Mouse (Mus musculus): ENCODE measurements around the gene Tmem202. TPM values are rescaled to one million over a fixed set of nuclear protein-coding genes. Genes with fewer than 3 reads are reported as not detected.

Tmem202 gene
- polyA plus RNA-seq, 1 experiment from 2014 or later = not detected

DNA sequence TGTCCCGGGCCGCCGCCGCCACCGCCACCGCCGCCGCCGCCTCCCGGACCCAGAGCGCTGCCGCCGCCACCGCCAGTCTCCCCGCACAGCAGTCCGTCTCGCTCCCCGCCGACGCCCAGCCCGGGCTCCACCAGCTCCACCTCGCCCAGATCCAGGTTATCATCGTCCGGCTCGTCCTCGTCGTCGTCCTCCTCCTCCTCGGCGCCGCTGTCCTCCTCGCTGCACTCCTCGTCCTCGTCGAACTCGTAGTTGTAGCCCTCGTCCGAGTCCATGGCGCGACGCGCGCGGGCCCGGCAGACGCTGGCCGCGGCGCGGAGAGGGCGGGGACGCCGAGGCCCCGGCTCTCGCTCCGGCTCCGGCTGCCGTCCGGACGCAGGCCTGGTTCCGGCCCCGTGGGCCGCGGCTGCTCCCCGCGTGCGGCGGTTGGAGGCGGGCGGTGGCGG, 53.5 kb downstream of the Tmem202 start:
- WGBS = 0% methylated on average over 35 of the region's 71 CpGs
- Histone ChIP-seq H3K4me1 (0 out of 2 replicates have a peak, but pooled peaks cover 4% of the 10 kb centered on the region), H3K27ac (peak overlapping the region; percentile 99), H3K9me3 (no peaks in the 10 kb centered on the region), H3K27me3 (no peaks in the 10 kb centered on the region), H3K4me2 (peak overlapping the region; percentile 87), H3K36me3 (no peaks in the 10 kb centered on the region), H3K9ac (peak overlapping the region; percentile 96), H3K4me3 (peak overlapping the region; percentile 89)
- peak; percentile 60 for ATAC-seq (ENCODE audit: borderline replicate concordance, extremely low read depth, low FRiP score, low TSS enrichment)

DNA sequence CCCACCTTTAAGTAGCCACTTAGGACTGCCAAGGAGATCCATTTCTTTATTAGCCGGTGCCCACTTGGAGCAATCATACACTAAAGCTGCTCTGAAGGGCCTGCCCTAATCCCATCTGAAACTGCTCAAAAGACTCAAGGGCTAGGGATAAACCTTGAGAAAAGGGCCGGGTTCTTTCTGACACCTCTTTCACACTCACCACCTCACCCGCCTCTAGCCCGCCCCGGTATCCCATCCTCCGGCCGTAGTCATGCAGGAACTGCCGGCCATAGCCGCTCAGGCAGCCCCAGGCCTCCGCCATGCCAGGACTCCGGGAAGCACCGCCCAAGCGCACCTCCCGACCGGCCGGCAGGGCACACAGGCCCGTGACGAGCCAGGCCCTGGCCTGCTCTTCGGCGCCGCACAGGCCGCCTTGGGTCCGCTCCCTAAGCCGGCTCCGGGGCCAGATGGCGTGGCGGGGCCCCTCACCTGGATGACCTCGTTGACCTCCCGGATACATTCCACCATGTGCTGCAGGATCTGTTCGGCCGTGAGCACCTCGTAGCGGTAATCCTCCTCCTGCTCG, 54.1 kb downstream of the Tmem202 start:
- peak; percentile 60 for ATAC-seq (ENCODE audit: borderline replicate concordance, extremely low read depth, low FRiP score, low TSS enrichment)
- under 1% methylated on average over 31 of the region's 34 CpGs for WGBS
- no peaks in the 10 kb centered on the region for H3K9me3 ChIP-seq
- peak overlapping the region; percentile 96 for H3K9ac ChIP-seq
- H3K27me3 ChIP-seq = no peaks in the 10 kb centered on the region
- H3K4me1 ChIP-seq = 0 out of 2 replicates have a peak, but pooled peaks cover 4% of the 10 kb centered on the region
- peak overlapping the region; percentile 99 for H3K27ac ChIP-seq
- no peaks in the 10 kb centered on the region for H3K36me3 ChIP-seq
- peak overlapping the region; percentile 89 for H3K4me3 ChIP-seq
- peak overlapping the region; percentile 87 for H3K4me2 ChIP-seq

GRCm38 (mm10) chr9:59484760-59485159, 54.9 kb downstream of the Tmem202 start:
- no peaks in the 10 kb centered on the region for H3K36me3 ChIP-seq
- no peak overlapping the region for H3K27ac ChIP-seq
- H3K4me2 ChIP-seq = peak overlapping the region; percentile 87
- H3K4me3 ChIP-seq = peak overlapping the region; percentile 89
- H3K27me3 ChIP-seq = no peaks in the 10 kb centered on the region
- WGBS = 7% methylated on average over 7 of the region's 7 CpGs
- H3K4me1 ChIP-seq = 0 out of 2 replicates have a peak, but pooled peaks cover 4% of the 10 kb centered on the region
- no peaks in the 10 kb centered on the region for H3K9me3 ChIP-seq
- H3K9ac ChIP-seq = peak overlapping the region; percentile 96
- ATAC-seq (ENCODE audit: borderline replicate concordance, extremely low read depth, low FRiP score, low TSS enrichment) = no peak

GRCm38 (mm10) chr9:59482419-59482818, 57.2 kb downstream of the Tmem202 start:
- 24% methylated on average over 1 of the region's 1 CpGs for WGBS
- Histone ChIP-seq H3K27ac (no peak overlapping the region), H3K4me1 (peaks cover 4% of the 10 kb centered on the region; the same call in 1 of the 2 replicates), H3K9ac (no peak overlapping the region), H3K27me3 (no peaks in the 10 kb centered on the region), H3K4me3 (no peak overlapping the region), H3K4me2 (no peak overlapping the region; the same call in 1 of the 2 replicates), H3K9me3 (no peaks in the 10 kb centered on the region), H3K36me3 (no peaks in the 10 kb centered on the region)
- ATAC-seq (ENCODE audit: borderline replicate concordance, extremely low read depth, low FRiP score, low TSS enrichment) = no peak

DNA sequence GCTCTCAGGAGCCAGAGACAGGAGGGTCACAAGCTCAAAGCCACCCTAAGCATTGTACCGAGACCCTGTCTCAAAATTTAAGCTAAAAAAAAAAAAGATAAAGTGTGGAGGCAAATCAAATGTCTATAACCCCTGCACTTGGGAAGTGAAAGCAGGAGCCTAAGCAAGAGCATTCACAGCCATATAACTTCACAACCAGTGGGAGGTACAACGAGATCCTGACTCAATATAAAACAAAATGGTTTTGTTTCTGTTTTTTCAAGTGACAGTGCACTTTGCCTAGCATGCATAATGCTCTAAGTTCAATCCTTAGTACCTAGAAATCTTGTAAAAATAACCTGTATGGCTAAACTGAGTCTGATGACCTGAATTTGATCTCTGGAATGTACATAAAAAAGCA, 63.0 kb downstream of the Tmem202 start:
- Histone ChIP-seq H3K27ac (no peak overlapping the region), H3K9ac (no peak overlapping the region), H3K9me3 (no peaks in the 10 kb centered on the region), H3K4me3 (no peak overlapping the region), H3K36me3 (no peaks in the 10 kb centered on the region), H3K27me3 (no peaks in the 10 kb centered on the region), H3K4me1 (peaks cover 6% of the 10 kb centered on the region; the same call in 1 of the 2 replicates), H3K4me2 (no peak overlapping the region)
- no peak for ATAC-seq (ENCODE audit: borderline replicate concordance, extremely low read depth, low FRiP score, low TSS enrichment)
- WGBS = 90% methylated on average over 2 of the region's 2 CpGs

GRCm38 (mm10) chr9:59474838-59475237, 64.8 kb downstream of the Tmem202 start:
- no peak overlapping the region for H3K27ac ChIP-seq
- no peak for ATAC-seq (ENCODE audit: borderline replicate concordance, extremely low read depth, low FRiP score, low TSS enrichment)
- H3K9me3 ChIP-seq = no peaks in the 10 kb centered on the region
- H3K4me1 ChIP-seq = peaks cover 6% of the 10 kb centered on the region; the same call in 1 of the 2 replicates
- no peak overlapping the region for H3K9ac ChIP-seq
- 0 out of 2 replicates have a peak, but pooled peaks cover 3% of the 10 kb centered on the region for H3K36me3 ChIP-seq
- no peaks in the 10 kb centered on the region for H3K27me3 ChIP-seq
- WGBS = 75% methylated on average over 1 of the region's 1 CpGs
- no peak overlapping the region for H3K4me3 ChIP-seq
- no peak overlapping the region for H3K4me2 ChIP-seq

- ATAC-seq (ENCODE audit: borderline replicate concordance, extremely low read depth, low FRiP score, low TSS enrichment) = no peak
- peaks cover 6% of the 10 kb centered on the region; the same call in 1 of the 2 replicates for H3K4me1 ChIP-seq
- no peaks in the 10 kb centered on the region for H3K27me3 ChIP-seq
- H3K36me3 ChIP-seq = 0 out of 2 replicates have a peak, but pooled peaks cover 3% of the 10 kb centered on the region
- H3K4me2 ChIP-seq = no peak overlapping the region
- H3K9ac ChIP-seq = no peak overlapping the region
- H3K4me3 ChIP-seq = no peak overlapping the region
- no peaks in the 10 kb centered on the region for H3K9me3 ChIP-seq
- no peak overlapping the region for H3K27ac ChIP-seq
- WGBS = 89% methylated on average over 2 of the region's 2 CpGs
These were observed 66.5 kb downstream of the Tmem202 start for GRCm38 (mm10) chr9:59473171-59473570.

DNA sequence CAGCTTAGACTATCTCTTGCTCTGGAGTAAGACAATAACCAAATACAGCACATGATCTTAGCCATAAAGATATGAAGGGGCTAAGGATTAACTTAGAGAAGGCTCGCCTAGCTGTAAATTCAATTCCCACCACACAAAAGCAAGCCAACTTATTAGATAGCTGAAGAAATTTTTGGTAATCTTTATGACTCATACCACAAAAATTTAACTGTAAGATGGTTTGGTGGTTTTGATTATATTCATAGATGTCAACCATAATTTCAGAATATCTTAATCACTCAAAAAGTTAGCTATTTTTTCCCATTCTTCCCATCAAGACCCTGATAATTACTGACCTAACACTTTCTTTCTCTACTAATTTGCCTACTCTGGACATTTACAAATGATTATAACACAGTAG, 70.2 kb downstream of the Tmem202 start:
- Histone ChIP-seq H3K4me1 (peaks cover 6% of the 10 kb centered on the region; the same call in 1 of the 2 replicates), H3K9me3 (no peaks in the 10 kb centered on the region), H3K4me3 (no peak overlapping the region), H3K36me3 (0 out of 2 replicates have a peak, but pooled peaks cover 3% of the 10 kb centered on the region), H3K4me2 (no peak overlapping the region), H3K27ac (no peak overlapping the region), H3K27me3 (no peaks in the 10 kb centered on the region), H3K9ac (no peak overlapping the region)
- no peak for ATAC-seq (ENCODE audit: borderline replicate concordance, extremely low read depth, low FRiP score, low TSS enrichment)
- 81% methylated on average over 1 of the region's 1 CpGs for WGBS

Other genes with a start within 250 kb of the Tmem202 start
- gene Adpgk, start 248.3 kb downstream of the Tmem202 start, polyA plus RNA-seq (2015; fragmentation: Nextera tagmentation; extraction: Ambion mirVana) = 41.3 and 42.1 TPM in 2 replicates
- 12.6 and 14.3 TPM in 2 replicates for gene Bbs4, start 186.3 kb downstream of the Tmem202 start, polyA plus RNA-seq (2015; fragmentation: Nextera tagmentation; extraction: Ambion mirVana)
- 13.6 and 15.3 TPM in 2 replicates for gene Arih1, start 53.2 kb downstream of the Tmem202 start, polyA plus RNA-seq (2015; fragmentation: Nextera tagmentation; extraction: Ambion mirVana)
- 63.2 and 63.4 TPM in 2 replicates for gene Hexa, start 307 bp downstream of the Tmem202 start, polyA plus RNA-seq (2015; fragmentation: Nextera tagmentation; extraction: Ambion mirVana)
- gene Celf6, start 38.1 kb upstream of the Tmem202 start, polyA plus RNA-seq (2015; fragmentation: Nextera tagmentation; extraction: Ambion mirVana) = 0.24 and 0.51 TPM in 2 replicates
- 18.3 and 21.6 TPM in 2 replicates for gene Parp6, start 77.4 kb upstream of the Tmem202 start, polyA plus RNA-seq (2015; fragmentation: Nextera tagmentation; extraction: Ambion mirVana)
- 1,403 and 1,442 TPM in 2 replicates for gene Pkm, start 116.5 kb upstream of the Tmem202 start, polyA plus RNA-seq (2015; fragmentation: Nextera tagmentation; extraction: Ambion mirVana)
- gene Gramd2, start 140.3 kb upstream of the Tmem202 start, polyA plus RNA-seq (2015; fragmentation: Nextera tagmentation; extraction: Ambion mirVana) = 5.4 and 6.2 TPM in 2 replicates
- gene Senp8, start 210.9 kb upstream of the Tmem202 start, polyA plus RNA-seq (2015; fragmentation: Nextera tagmentation; extraction: Ambion mirVana) = 10.0 and 10.1 TPM in 2 replicates
- 13.2 and 13.3 TPM in 2 replicates for gene Myo9a, start 211.0 kb upstream of the Tmem202 start, polyA plus RNA-seq (2015; fragmentation: Nextera tagmentation; extraction: Ambion mirVana)

Measured in lung, embryonic 15.5 days (tissue).